Mouse (Mus musculus): ENCODE data around the gene Kctd13.

DNA sequence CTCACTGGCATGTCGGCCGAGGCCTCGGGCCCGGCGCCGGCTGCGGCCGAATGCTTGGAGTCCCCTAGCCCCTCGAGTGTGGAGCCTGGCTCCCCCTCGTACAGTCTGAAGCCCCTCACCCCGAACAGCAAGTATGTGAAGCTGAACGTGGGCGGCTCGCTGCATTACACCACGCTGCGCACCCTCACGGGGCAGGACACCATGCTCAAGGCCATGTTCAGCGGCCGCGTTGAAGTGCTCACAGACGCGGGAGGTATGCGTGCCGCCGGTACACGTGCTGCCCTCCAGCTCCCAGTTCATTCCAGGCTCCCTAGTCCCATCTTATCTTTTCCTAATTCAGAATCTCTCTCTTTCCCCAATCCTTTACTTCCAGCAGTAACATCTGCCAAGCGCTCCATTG is 367 bp downstream of the Kctd13 start:
- TF ChIP-seq CTCF (IDR thresholded peaks at IDR 0.05; ENCODE audit: borderline replicate concordance, insufficient read depth, low read length) (no peak), POLR2A (IDR thresholded peaks at IDR 0.05; ENCODE audit: low read depth, low read length) (peak; percentile 2; the same call in 1 of the 2 replicates)

Measured in embryonic fibroblast, embryonic 13.5 days (primary cell).